ENCODE assay signal across 8 mouse cellular contexts in the genomic region with DNA sequence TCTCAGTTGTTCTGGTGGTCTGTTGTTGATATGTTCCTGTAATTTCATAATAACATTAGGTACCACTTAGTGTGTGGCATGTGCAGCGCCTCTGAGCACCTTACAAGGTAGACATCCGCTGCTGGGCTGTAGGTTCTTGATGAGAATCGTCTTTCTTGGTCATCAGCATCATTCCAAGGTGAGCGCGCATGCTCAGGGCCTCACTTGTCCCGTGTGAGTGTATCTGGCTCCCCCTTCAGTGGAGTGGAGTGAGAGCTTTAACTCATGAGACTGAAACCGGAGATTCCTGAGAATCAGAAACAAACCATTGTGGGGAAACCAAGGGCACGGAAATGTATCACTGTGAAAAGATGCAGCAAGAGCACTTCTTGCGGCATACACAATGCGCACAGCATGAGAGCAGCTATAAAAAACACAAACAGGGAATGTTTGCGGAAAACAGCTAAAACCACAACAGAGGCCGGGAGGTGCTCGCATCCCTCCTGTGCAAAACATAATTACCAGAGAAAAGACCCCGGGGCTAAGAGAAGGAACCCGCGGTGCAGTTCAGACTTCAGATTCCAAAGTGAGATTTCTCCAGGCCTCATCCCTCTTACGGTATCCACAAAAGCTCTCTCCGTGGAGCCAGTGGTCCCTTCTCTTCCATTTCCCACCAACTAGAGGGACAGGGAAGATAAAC. TPM values are rescaled to one million over a fixed set of nuclear protein-coding genes. Genes with fewer than 3 reads are reported as not detected.
DNase-seq lines count a peak whose midpoint lies in the region; ATAC-seq lines count a peak whose summit lies in the region.

No protein-coding gene starts in this region.

- H3K9me3 ChIP-seq in liver, embryonic 11.5 days (ENCODE audit: control insufficient read depth, low read length), result no peaks in the 10 kb centered on the region
- H3K9me3 ChIP-seq in heart, embryonic 14.5 days (ENCODE audit: control insufficient read depth, low read length), result no peaks in the 10 kb centered on the region
- H3K9me3 ChIP-seq in midbrain, embryonic 15.5 days, result no peaks in the 10 kb centered on the region

- WGBS in liver, embryonic 11.5 days, result 42% methylated on average over 18 of the region's 18 CpGs
- 32% methylated on average over 18 of the region's 18 CpGs for WGBS in heart, embryonic 14.5 days
- WGBS in midbrain, embryonic 15.5 days, result 23% methylated on average over 18 of the region's 18 CpGs

- peak overlapping the region; percentile 20; the same call in 1 of the 2 replicates for H3K4me2 ChIP-seq in liver, embryonic 11.5 days
- H3K4me2 ChIP-seq in heart, embryonic 14.5 days (ENCODE audit: low read length), result peak overlapping the region; percentile 37
- peak overlapping the region; percentile 43 for H3K4me2 ChIP-seq in midbrain, embryonic 15.5 days

- no peak overlapping the region for H3K9ac ChIP-seq in liver, embryonic 11.5 days (ENCODE audit: low read depth, low read length)
- H3K9ac ChIP-seq in heart, embryonic 14.5 days (ENCODE audit: low read length), result no peak overlapping the region
- no peak overlapping the region for H3K9ac ChIP-seq in midbrain, embryonic 15.5 days

- no peaks in the 10 kb centered on the region for H3K36me3 ChIP-seq in liver, embryonic 11.5 days (ENCODE audit: control insufficient read depth, insufficient read depth, low read length)
- no peaks in the 10 kb centered on the region for H3K36me3 ChIP-seq in heart, embryonic 14.5 days (ENCODE audit: control insufficient read depth, insufficient read depth, low read length)
- H3K36me3 ChIP-seq in midbrain, embryonic 15.5 days (replicated peaks), result no peaks in the 10 kb centered on the region

- no peak for DNase-seq in liver, embryonic 11.5 days (ENCODE audit: low spot score)
- DNase-seq in liver, result no peak
- peak; percentile 76 for DNase-seq in embryo, embryonic 11 days
- DNase-seq in kidney, postnatal 25 days, result peak; percentile 42 to 56
- no peak for DNase-seq in thymus, postnatal 14 days

- no peak for ATAC-seq in liver, embryonic 11.5 days (replicated peaks; ENCODE audit: low FRiP score)
- ATAC-seq in heart, embryonic 14.5 days (ENCODE audit: insufficient number of reproducible peaks, insufficient read depth, low FRiP score, low read depth), result peak; percentile 43; the same call in 1 of the 2 replicates
- ATAC-seq in midbrain, embryonic 15.5 days (replicated peaks), result peak; percentile 66; the same call in 1 of the 2 replicates
- no peak for ATAC-seq in megakaryocyte-erythroid progenitor cell, adult 5-6 weeks (replicated peaks; ENCODE audit: low FRiP score, low TSS enrichment, poor library complexity, severe bottlenecking)

- no peaks in the 10 kb centered on the region for H3K27me3 ChIP-seq in liver, embryonic 11.5 days (replicated peaks; ENCODE audit: control insufficient read depth, insufficient read depth, low read length)
- H3K27me3 ChIP-seq in heart, embryonic 14.5 days (ENCODE audit: control insufficient read depth, insufficient read depth, low read length), result no peaks in the 10 kb centered on the region; the same call in 1 of the 2 replicates
- H3K27me3 ChIP-seq in midbrain, embryonic 15.5 days (replicated peaks), result no peaks in the 10 kb centered on the region

- no peak overlapping the region for H3K4me3 ChIP-seq in liver, embryonic 11.5 days (ENCODE audit: low read depth, low read length)
- H3K4me3 ChIP-seq in heart, embryonic 14.5 days (ENCODE audit: control insufficient read depth in 1 of 2, insufficient read depth in 1 of 2, low read depth in 1 of 2, low read length in 2 of 2), result peak overlapping the region in 1 of 2 experiments; percentile 29; a peak in 2 of 4 replicates
- peak overlapping the region; percentile 15; the same call in 1 of the 2 replicates for H3K4me3 ChIP-seq in midbrain, embryonic 15.5 days

- no peak overlapping the region for H3K27ac ChIP-seq in liver, embryonic 11.5 days (ENCODE audit: low read depth, low read length)
- H3K27ac ChIP-seq in heart, embryonic 14.5 days (replicated peaks in 1 of 2; ENCODE audit: control insufficient read depth in 1 of 2, insufficient read depth in 1 of 2, low read depth in 2 of 2, low read length in 2 of 2), result no peak overlapping the region
- peak overlapping the region; percentile 60 for H3K27ac ChIP-seq in midbrain, embryonic 15.5 days

- no peaks in the 10 kb centered on the region for H3K4me1 ChIP-seq in liver, embryonic 11.5 days (replicated peaks; ENCODE audit: control insufficient read depth, insufficient read depth, low read length)
- H3K4me1 ChIP-seq in heart, embryonic 14.5 days (ENCODE audit: control insufficient read depth in 2 of 2, insufficient read depth in 2 of 2, low read length in 2 of 2), result no peaks in the 10 kb centered on the region; a peak in 1 of 4 replicates
- H3K4me1 ChIP-seq in midbrain, embryonic 15.5 days, result peaks cover 11% of the 10 kb centered on the region; the same call in 1 of the 2 replicates

RNA-seq across cellular contexts. Expression of gene 4932438A13Rik, which starts 27.2 kb away (rescaled TPM):
- 35.8 and 42.9 TPM in 2 replicates for polyA plus RNA-seq in liver, embryonic 11.5 days (2014; fragmentation: Nextera tagmentation; extraction: Ambion mirVana)
- polyA plus RNA-seq in heart, embryonic 14.5 days (2014; fragmentation: Nextera tagmentation; extraction: Ambion mirVana), result 40.6 and 48.8 TPM in 2 replicates
- 84.3 and 89.3 TPM in 2 replicates for polyA plus RNA-seq in midbrain, embryonic 15.5 days (2015; fragmentation: Nextera tagmentation; extraction: Ambion mirVana)
- 67.8 and 79.9 TPM in 2 replicates for total RNA-seq in megakaryocyte-erythroid progenitor cell, adult 5-6 weeks (2014; fragmentation: Nextera tagmentation)
- total RNA-seq in megakaryocyte-erythroid progenitor cell, adult 5-6 weeks (2017), result 46.4 and 55.3 TPM in 2 replicates

Comparison
In these comparisons a context has a peak if more than half of its experiments do, and no peak if none do; other contexts are left out.
1. ATAC-seq: peak in heart, embryonic 14.5 days (single experiment) and midbrain, embryonic 15.5 days (single experiment); none in liver, embryonic 11.5 days (single experiment) and megakaryocyte-erythroid progenitor cell, adult 5-6 weeks (single experiment).
2. DNase-seq: peak in embryo, embryonic 11 days (single experiment) and kidney, postnatal 25 days (2 of 2); none in liver, embryonic 11.5 days (single experiment), liver (single experiment) and thymus, postnatal 14 days (single experiment).
3. Peak in every context shown above with its lines, with median percentiles within 50 percentile points of each other: H3K4me2 ChIP-seq.